Mouse (Mus musculus) CD4-positive helper T cell, adult 2 months (primary cell): Measurements from ENCODE around the gene Zfp808.
"Not testable (repeated sequence)": the region's sequence is repeated elsewhere in the genome, so short reads cannot be mapped to it uniquely, and the experiment has no call there.

Experiments used
- DNase-seq: peaks from one replicate; pipeline ENCODE4 v3.0.0-alpha.2; 2012; ENCODE audit warnings: low read depth, missing footprints, low spot score

The Zfp808 gene

GRCm38 (mm10) chr13:62129432-62130171, at the start of gene Zfp808:
Zfp808 (plus strand) TSS chr13:62129886.
- DNase-seq, result peak; percentile 66

- not testable (repeated sequence) for DNase-seq
Observed at GRCm38 (mm10) chr13:62098786-62099185, 30.9 kb upstream of the Zfp808 start.

- not testable (repeated sequence) for DNase-seq
Observed at GRCm38 (mm10) chr13:62099454-62099853, 30.2 kb upstream of the Zfp808 start.

- DNase-seq, result not testable (repeated sequence)
Observed at GRCm38 (mm10) chr13:62102368-62102767, 27.3 kb upstream of the Zfp808 start.

- peak; percentile 12 for DNase-seq
Observed at GRCm38 (mm10) chr13:62115861-62116260, 13.8 kb upstream of the Zfp808 start.

GRCm38 (mm10) chr13:62121578-62121977, 8.1 kb upstream of the Zfp808 start:
- not testable (repeated sequence) for DNase-seq

- not testable (repeated sequence) for DNase-seq
Observed at GRCm38 (mm10) chr13:62181835-62182755, 52.4 kb downstream of the Zfp808 start.

GRCm38 (mm10) chr13:62245264-62245663, 115.6 kb downstream of the Zfp808 start:
- DNase-seq, result no peak

- DNase-seq, result not testable (repeated sequence)
Observed at GRCm38 (mm10) chr13:62255226-62255625, 125.5 kb downstream of the Zfp808 start.

GRCm38 (mm10) chr13:62263392-62263791, 133.7 kb downstream of the Zfp808 start:
- no peak for DNase-seq
